Mouse (Mus musculus) hindbrain, embryonic 12.5 days (tissue): Measurements from ENCODE around the gene Fam241b. TPM values are rescaled to one million over a fixed set of nuclear protein-coding genes. Genes with fewer than 3 reads are reported as not detected.

ENCODE experiments used
- ATAC-seq: fragments of 200-750 bp; cut with Nextera tagmentation; 2 replicates; pipeline ENCODE4 v1.8.0; 2017; ENCODE audit warnings: moderate TSS enrichment; ENCODE audit not compliant: low FRiP score
- H3K27ac ChIP-seq: fragments of 300-500 bp; sonication (generic); 2 replicates; pipeline ENCODE4 v1.5.1; 2016; ENCODE audit warnings: mild to moderate bottlenecking
- H3K27me3 ChIP-seq: fragments of 300-500 bp; sonication (generic); 2 replicates; pipeline ENCODE4 v1.6.1; 2016; ENCODE audit warnings: mild to moderate bottlenecking
- H3K36me3 ChIP-seq: fragments of 300-500 bp; sonication (generic); 2 replicates; pipeline ENCODE4 v1.6.1; 2016; ENCODE audit warnings: mild to moderate bottlenecking
- H3K4me1 ChIP-seq: fragments of 300-500 bp; sonication (generic); 2 replicates; pipeline ENCODE4 v1.6.1; 2016
- H3K4me2 ChIP-seq: fragments of 300-500 bp; sonication (generic); replicated peaks from 2 replicates; pipeline ENCODE4 v1.6.1; 2016; ENCODE audit warnings: mild to moderate bottlenecking
- H3K4me3 ChIP-seq: fragments of 300-500 bp; sonication (generic); 2 replicates; pipeline ENCODE4 v1.5.1; 2016; ENCODE audit warnings: mild to moderate bottlenecking
- H3K9ac ChIP-seq: fragments of 300-500 bp; sonication (generic); 2 replicates; pipeline ENCODE4 v1.6.1; 2016; ENCODE audit warnings: mild to moderate bottlenecking, moderate library complexity
- H3K9me3 ChIP-seq: fragments of 300-500 bp; sonication (generic); replicated peaks from 2 replicates; pipeline ENCODE4 v1.6.1; 2016; ENCODE audit warnings: mild to moderate bottlenecking
- whole genome bisulfite sequencing: fragments of 180-500 bp; shearing (Covaris S2); methylation state at CpG from one replicate; pipeline ENCODE4 v1.1.7; 2016; 5-methylcytosine and 5-hydroxymethylcytosine counted together
- polyA plus RNA-seq: library from polyadenylated mRNA; unstranded; fragments of >200 nt; fragmentation: Nextera tagmentation; extraction: Ambion mirVana; gene quantifications from 2 replicates; pipeline ENCODE4 v1.2.1, GENCODE M21; 2016

Fam241b gene
- polyA plus RNA-seq, 1 experiment from 2014 or later = 47.5 TPM

DNA sequence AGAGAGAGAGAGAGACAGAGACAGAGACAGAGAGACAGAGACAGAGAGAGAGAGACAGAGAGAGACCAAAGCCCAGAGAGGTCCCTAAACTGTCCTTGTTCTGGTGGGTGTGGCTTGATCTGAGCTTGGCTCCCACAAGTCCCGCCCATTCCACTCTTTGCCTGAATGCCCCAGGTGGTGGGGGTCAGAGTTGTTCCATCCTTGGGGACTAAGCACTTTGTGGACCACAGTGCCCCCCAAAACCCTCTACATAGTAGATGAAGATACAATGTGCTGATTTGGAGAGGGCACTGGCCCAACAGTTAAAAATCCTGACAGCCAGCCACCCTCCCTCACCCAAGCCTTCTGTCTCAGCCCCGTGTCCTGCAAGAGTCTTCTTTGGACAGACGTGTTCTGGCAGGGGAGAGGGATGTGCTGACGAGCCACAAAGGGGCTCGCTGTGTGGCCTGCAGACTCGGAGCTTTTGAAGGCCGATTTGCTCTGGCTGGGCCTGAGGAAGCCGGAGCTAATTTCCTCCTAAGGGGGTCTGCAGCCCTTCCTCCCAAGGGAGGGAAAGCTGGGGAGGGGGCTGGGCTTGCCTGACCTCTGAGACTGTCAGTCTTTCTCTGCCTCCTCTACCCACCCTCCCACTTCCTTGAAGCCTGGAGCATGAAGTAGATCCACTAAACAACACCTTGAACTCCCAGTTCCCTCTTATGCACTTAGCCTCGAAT is 29.3 kb upstream of the Fam241b start:
- no peak overlapping the region for H3K4me3 ChIP-seq
- H3K9ac ChIP-seq = no peak overlapping the region
- peaks cover 6% of the 10 kb centered on the region; the same call in 1 of the 2 replicates for H3K9me3 ChIP-seq
- 3% methylated on average over 9 of the region's 9 CpGs for WGBS
- peaks cover 63% of the 10 kb centered on the region for H3K27me3 ChIP-seq
- no peaks in the 10 kb centered on the region for H3K36me3 ChIP-seq
- no peak overlapping the region for H3K4me2 ChIP-seq
- no peak overlapping the region for H3K27ac ChIP-seq
- H3K4me1 ChIP-seq = peaks cover 27% of the 10 kb centered on the region
- ATAC-seq = peak; percentile 68

DNA sequence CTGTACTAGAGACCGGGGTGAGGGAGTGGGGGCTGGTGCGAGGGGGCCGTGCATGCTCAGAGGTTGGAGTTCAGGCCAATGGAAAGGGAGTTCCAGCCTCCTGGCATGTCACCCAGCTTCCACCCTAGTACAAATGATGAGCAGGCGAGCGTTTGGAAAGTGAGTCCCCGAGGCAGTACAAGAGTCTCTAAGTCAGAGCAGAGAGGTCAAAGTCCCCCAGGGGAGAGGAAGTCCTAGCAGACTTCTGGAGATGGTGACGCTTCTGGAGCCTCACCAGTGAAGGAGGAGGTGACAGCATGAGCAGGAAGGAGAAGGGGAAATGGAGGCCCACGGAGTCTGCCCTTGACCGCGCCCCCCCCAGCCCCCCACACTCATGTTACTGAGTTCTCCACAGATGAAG is 18.7 kb upstream of the Fam241b start:
- no peak overlapping the region for H3K9ac ChIP-seq
- no peak overlapping the region for H3K4me2 ChIP-seq
- H3K9me3 ChIP-seq = no peaks in the 10 kb centered on the region
- H3K27ac ChIP-seq = no peak overlapping the region
- 40% methylated on average over 10 of the region's 10 CpGs for WGBS
- H3K36me3 ChIP-seq = no peaks in the 10 kb centered on the region
- no peak for ATAC-seq
- H3K27me3 ChIP-seq = peaks cover 32% of the 10 kb centered on the region
- H3K4me1 ChIP-seq = peaks cover 5% of the 10 kb centered on the region
- H3K4me3 ChIP-seq = no peak overlapping the region

GRCm38 (mm10) chr10:62149929-62150328 is 6.2 kb upstream of the Fam241b start:
- peaks cover 74% of the 10 kb centered on the region for H3K27me3 ChIP-seq

DNA sequence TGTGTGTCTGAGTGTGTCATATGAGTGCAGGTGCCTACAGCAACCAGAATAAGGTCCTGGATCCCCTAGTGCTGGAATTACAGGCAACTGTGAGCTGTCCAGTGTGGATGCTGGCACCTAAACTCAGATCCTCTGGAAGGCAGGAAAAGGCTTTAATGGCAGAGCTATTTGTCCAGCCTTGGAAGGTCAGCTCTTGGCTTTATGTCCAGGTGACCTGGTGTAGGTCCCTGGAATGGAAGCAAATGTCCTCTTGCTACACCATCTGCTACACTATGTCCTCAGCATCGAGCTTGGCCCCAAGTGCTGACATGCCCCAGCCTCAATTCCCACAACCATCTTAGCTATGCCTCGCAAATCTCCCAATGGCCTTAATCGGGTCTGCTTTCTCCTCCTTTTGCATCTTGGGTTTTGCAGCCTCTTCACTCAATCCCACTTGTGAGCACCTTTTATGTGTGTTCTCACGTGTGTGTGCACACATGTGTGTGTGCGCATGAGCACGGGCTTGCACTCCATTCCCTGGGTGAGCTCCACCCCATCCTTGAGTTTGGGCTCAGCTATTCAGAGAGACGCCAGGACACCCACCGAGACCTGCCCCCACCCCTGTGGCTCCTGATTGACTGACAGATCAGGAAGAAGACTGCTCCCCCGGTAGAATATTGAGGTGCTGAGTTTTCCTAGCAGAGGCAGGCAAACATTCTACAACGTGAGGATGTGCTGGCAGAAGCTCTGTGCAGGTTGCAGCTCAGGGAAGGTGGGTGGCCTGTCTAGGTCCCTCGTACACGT is 3.9 kb upstream of the Fam241b start:
- Histone ChIP-seq H3K9ac (0 out of 2 replicates have a peak overlapping the region, but pooled peaks have one; percentile 6), H3K9me3 (no peaks in the 10 kb centered on the region), H3K4me1 (peaks cover 16% of the 10 kb centered on the region), H3K4me3 (no peak overlapping the region), H3K27me3 (peaks cover 84% of the 10 kb centered on the region), H3K36me3 (no peaks in the 10 kb centered on the region), H3K27ac (no peak overlapping the region), H3K4me2 (no peak overlapping the region)
- 44% methylated on average over 12 of the region's 12 CpGs for WGBS
- no peak for ATAC-seq

More at GRCm38 (mm10) chr10:62149929-62150328, 6.2 kb upstream of the Fam241b start:
- H3K27ac ChIP-seq = no peak overlapping the region
- H3K36me3 ChIP-seq = no peaks in the 10 kb centered on the region
- ATAC-seq = peak; percentile 71
- 16% methylated on average over 7 of the region's 7 CpGs for WGBS
- H3K9me3 ChIP-seq = no peaks in the 10 kb centered on the region
- H3K4me3 ChIP-seq = no peak overlapping the region
- no peak overlapping the region for H3K4me2 ChIP-seq
- H3K4me1 ChIP-seq = peaks cover 16% of the 10 kb centered on the region
- H3K9ac ChIP-seq = no peak overlapping the region

DNA sequence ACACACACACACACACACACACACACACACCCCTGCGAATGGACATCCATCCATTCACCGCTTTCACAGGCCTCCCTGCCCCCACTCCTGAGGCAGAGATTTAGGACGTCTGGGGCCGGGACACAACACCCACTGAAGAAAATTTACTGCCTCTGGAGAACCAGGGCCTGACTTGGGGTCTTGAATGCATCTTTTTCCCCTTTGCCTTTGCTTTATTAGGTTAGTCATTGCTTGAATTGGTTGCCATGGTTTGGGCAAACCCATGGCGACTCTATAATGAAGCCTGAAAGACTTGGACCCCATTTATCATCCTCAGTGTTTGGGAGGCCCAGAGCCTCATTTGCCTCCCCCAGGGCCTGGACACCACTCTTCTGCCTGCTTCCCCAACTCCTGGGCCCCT is 2.2 kb upstream of the Fam241b start:
- WGBS = 38% methylated on average over 5 of the region's 5 CpGs
- H3K4me3 ChIP-seq = no peak overlapping the region
- H3K36me3 ChIP-seq = no peaks in the 10 kb centered on the region
- peaks cover 76% of the 10 kb centered on the region for H3K27me3 ChIP-seq
- ATAC-seq = peak; percentile 54; the same call in 1 of the 2 replicates
- no peak overlapping the region for H3K4me2 ChIP-seq
- H3K27ac ChIP-seq = no peak overlapping the region
- H3K4me1 ChIP-seq = peaks cover 16% of the 10 kb centered on the region
- no peaks in the 10 kb centered on the region for H3K9me3 ChIP-seq
- H3K9ac ChIP-seq = no peak overlapping the region

- Histone ChIP-seq H3K36me3 (no peaks in the 10 kb centered on the region), H3K4me3 (no peak overlapping the region), H3K27me3 (peaks cover 79% of the 10 kb centered on the region), H3K27ac (no peak overlapping the region), H3K4me1 (peaks cover 22% of the 10 kb centered on the region), H3K4me2 (no peak overlapping the region), H3K9me3 (no peaks in the 10 kb centered on the region), H3K9ac (no peak overlapping the region)
- ATAC-seq = no peak
- WGBS = 23% methylated on average over 3 of the region's 3 CpGs
Measured at GRCm38 (mm10) chr10:62138040-62138439, 5.7 kb downstream of the Fam241b start.

DNA sequence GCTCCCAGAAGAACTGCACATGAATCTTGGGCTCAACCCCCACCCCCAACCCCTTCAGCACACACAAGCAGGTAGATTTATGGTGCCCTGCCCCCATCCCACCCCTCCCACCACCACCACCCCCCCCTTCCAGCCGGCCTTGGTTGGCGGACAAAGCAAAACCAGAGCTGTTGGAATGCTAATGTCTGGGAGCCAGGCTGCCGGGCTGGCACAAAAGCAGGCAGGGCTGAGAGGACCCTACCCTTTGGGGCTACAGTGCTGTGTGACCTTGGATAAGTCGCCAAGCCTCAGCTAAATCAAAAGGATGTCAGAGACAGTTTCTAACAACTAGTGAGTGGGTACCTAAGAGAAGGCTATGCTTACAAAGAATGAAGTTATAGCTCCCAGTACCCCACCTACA is 6.6 kb downstream of the Fam241b start:
- Histone ChIP-seq H3K36me3 (no peaks in the 10 kb centered on the region), H3K9me3 (no peaks in the 10 kb centered on the region), H3K9ac (no peak overlapping the region), H3K4me2 (no peak overlapping the region), H3K4me1 (peaks cover 26% of the 10 kb centered on the region), H3K4me3 (no peak overlapping the region), H3K27ac (no peak overlapping the region), H3K27me3 (peaks cover 88% of the 10 kb centered on the region)
- no peak for ATAC-seq
- 12% methylated on average over 4 of the region's 4 CpGs for WGBS

DNA sequence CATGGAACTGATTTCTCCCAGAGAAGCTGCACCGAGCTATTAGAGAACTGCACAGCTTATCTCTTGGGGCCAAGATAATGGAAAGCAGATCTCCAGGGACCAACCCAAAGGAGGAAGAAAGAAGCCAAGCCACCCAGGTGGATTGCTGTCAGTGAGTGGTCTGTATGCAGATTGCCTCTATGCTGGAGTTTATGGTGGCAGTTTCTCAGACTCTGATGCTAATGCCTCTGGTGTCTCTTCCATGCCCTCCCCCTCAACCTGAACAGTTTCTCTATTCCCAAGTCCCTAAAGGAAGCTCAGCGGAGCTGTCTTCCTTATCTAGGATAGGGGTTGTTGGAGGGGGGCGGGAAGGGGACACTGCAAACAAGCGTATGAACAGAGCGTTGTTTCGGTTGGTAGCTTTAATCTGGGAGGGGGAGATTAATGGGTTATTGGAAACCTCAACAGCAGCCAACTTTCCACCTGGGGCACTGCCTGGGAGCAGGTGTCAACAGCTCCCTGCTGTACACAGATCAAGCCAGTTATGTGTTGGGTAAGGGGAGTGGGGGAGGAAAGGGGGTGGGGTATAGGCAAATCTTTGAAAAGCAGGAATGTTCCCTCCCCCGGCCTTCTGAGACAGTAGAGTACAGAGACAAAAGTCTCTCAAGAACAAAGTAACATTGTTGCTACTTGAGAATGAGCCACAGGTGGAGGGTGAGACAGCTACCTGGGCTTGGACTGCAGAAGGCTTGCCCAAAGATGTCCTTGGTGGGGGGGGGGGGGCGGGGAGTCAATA is 7.8 kb downstream of the Fam241b start:
- Histone ChIP-seq H3K4me3 (no peak overlapping the region), H3K9me3 (no peaks in the 10 kb centered on the region), H3K27ac (no peak overlapping the region), H3K36me3 (no peaks in the 10 kb centered on the region), H3K4me1 (peaks cover 26% of the 10 kb centered on the region), H3K4me2 (no peak overlapping the region), H3K9ac (no peak overlapping the region), H3K27me3 (peaks cover 93% of the 10 kb centered on the region)
- WGBS = 8% methylated on average over 7 of the region's 8 CpGs
- ATAC-seq = no peak

GRCm38 (mm10) chr10:62132691-62133281 is 10.9 kb downstream of the Fam241b start, which contains the start of gene Neurog3:
Gene Neurog3 (plus strand): TSS chr10:62133090.
- Histone ChIP-seq H3K9ac (no peak within 1 kb of the TSS), H3K4me2 (peak within 1 kb of the TSS; percentile 48), H3K27me3 (peaks cover 100% of the 10 kb centered on the region), H3K9me3 (no peaks in the 10 kb centered on the region), H3K36me3 (no peaks in the 10 kb centered on the region), H3K27ac (no peak within 1 kb of the TSS), H3K4me3 (peak within 1 kb of the TSS; percentile 25), H3K4me1 (peaks cover 35% of the 10 kb centered on the region)
- WGBS = 1% methylated on average over 28 of the region's 29 CpGs
- ATAC-seq = no peak

- no peak for ATAC-seq
- Histone ChIP-seq H3K4me1 (peaks cover 17% of the 10 kb centered on the region), H3K36me3 (no peaks in the 10 kb centered on the region), H3K4me2 (no peak overlapping the region), H3K4me3 (no peak overlapping the region), H3K9me3 (no peaks in the 10 kb centered on the region), H3K9ac (no peak overlapping the region), H3K27ac (no peak overlapping the region), H3K27me3 (peaks cover 84% of the 10 kb centered on the region)
- WGBS = 1% methylated on average over 29 of the region's 32 CpGs
Measured at GRCm38 (mm10) chr10:62128316-62128951, 15.3 kb downstream of the Fam241b start.

DNA sequence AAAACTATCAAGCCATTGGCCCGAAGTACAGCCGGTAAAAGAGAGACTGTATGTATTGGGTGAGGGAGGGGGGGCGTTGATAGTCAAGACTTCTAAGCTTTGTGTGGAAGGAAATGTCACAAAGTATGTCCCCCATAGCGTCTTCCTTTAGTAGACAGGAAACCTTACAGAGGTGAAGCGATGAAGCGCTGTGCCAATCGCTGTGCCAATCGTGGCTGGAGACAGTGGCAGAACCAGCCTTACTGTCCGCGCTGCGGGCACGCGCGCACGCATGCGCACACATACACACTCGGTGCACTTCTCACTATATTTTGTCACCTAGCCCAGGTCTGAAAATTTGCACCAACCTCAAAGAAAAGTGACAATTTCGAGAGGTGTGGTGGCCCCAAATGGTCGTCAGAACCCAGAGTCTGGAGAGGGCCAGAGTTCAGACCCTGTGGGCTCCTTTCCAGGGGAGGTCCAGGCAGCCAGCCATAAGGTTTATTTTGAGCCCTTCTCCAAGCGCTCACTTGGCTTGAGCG is 15.9 kb downstream of the Fam241b start:
- H3K9me3 ChIP-seq = no peaks in the 10 kb centered on the region
- peaks cover 11% of the 10 kb centered on the region for H3K4me1 ChIP-seq
- H3K27me3 ChIP-seq = peaks cover 77% of the 10 kb centered on the region
- no peaks in the 10 kb centered on the region for H3K36me3 ChIP-seq
- H3K27ac ChIP-seq = no peak overlapping the region
- no peak for ATAC-seq
- H3K9ac ChIP-seq = no peak overlapping the region
- 35% methylated on average over 21 of the region's 21 CpGs for WGBS
- H3K4me3 ChIP-seq = no peak overlapping the region
- no peak overlapping the region for H3K4me2 ChIP-seq
